Mouse (Mus musculus): ENCODE results near the gene Ndufc2. TPM values are rescaled to one million over a fixed set of nuclear protein-coding genes. Genes with fewer than 3 reads are reported as not detected.
A peak's percentile ranks its signal among the peaks of the same experiment; 100 is the strongest.

The Ndufc2 gene
- polyA plus RNA-seq, 1 experiment from 2014 or later, result 535 TPM

GRCm38 (mm10) chr7:97452196-97452595 is 52.4 kb downstream of the Ndufc2 start:
- no peaks in the 10 kb centered on the region for H3K27me3 ChIP-seq (replicated peaks; ENCODE audit: insufficient read depth, low read length)
- H3K36me3 ChIP-seq (ENCODE audit: insufficient read depth, low read length), result no peaks in the 10 kb centered on the region
- H3K4me3 ChIP-seq (ENCODE audit: low read depth, low read length), result no peak overlapping the region
- H3K4me1 ChIP-seq (ENCODE audit: insufficient read depth, low read depth, low read length), result peaks cover 4% of the 10 kb centered on the region; the same call in 1 of the 2 replicates
- 0 out of 2 replicates have a peak overlapping the region, but pooled peaks have one; percentile 32 for H3K27ac ChIP-seq (ENCODE audit: low read length)
- no peak for TF ChIP-seq CTCF (IDR thresholded peaks at IDR 0.05)
- H3K9ac ChIP-seq (replicated peaks; ENCODE audit: low read depth), result no peak overlapping the region
- H3K9me3 ChIP-seq (ENCODE audit: low read length), result no peaks in the 10 kb centered on the region
- H3K4me2 ChIP-seq (replicated peaks; ENCODE audit: low read depth, low read length), result 0 out of 2 replicates have a peak overlapping the region, but pooled peaks have one; percentile 89
- WGBS, result 49% methylated on average over 6 of the region's 6 CpGs
- no peak for ATAC-seq
- no peak for DNase-seq (ENCODE audit: low spot score)

GRCm38 (mm10) chr7:97453141-97453921 is 53.5 kb downstream of the Ndufc2 start:
- no peaks in the 10 kb centered on the region for H3K27me3 ChIP-seq (replicated peaks; ENCODE audit: insufficient read depth, low read length)
- WGBS, result 5% methylated on average over 27 of the region's 27 CpGs
- H3K4me1 ChIP-seq (ENCODE audit: insufficient read depth, low read depth, low read length), result peaks cover 4% of the 10 kb centered on the region; the same call in 1 of the 2 replicates
- H3K4me3 ChIP-seq (ENCODE audit: low read depth, low read length), result peak overlapping the region; percentile 45
- ATAC-seq (peak; percentile 87), DNase-seq (ENCODE audit: low spot score) (peak; percentile 81)
- H3K27ac ChIP-seq (ENCODE audit: low read length), result peak overlapping the region; percentile 72
- no peaks in the 10 kb centered on the region for H3K9me3 ChIP-seq (ENCODE audit: low read length)
- H3K9ac ChIP-seq (replicated peaks; ENCODE audit: low read depth), result peak overlapping the region; percentile 29; the same call in 1 of the 2 replicates
- H3K36me3 ChIP-seq (ENCODE audit: insufficient read depth, low read length), result no peaks in the 10 kb centered on the region
- TF ChIP-seq CTCF (IDR thresholded peaks at IDR 0.05) (0 out of 2 replicates have a peak, but pooled peaks have one; percentile 1), EP300 (IDR thresholded peaks at IDR 0.05) (no peak)
- H3K4me2 ChIP-seq (replicated peaks; ENCODE audit: low read depth, low read length), result peak overlapping the region; percentile 89

GRCm38 (mm10) chr7:97454795-97455194 is 55.0 kb downstream of the Ndufc2 start:
- Histone ChIP-seq H3K4me2 (replicated peaks; ENCODE audit: low read depth, low read length) (no peak overlapping the region), H3K9ac (replicated peaks; ENCODE audit: low read depth) (no peak overlapping the region), H3K4me1 (ENCODE audit: insufficient read depth, low read depth, low read length) (peaks cover 4% of the 10 kb centered on the region; the same call in 1 of the 2 replicates), H3K36me3 (ENCODE audit: insufficient read depth, low read length) (no peaks in the 10 kb centered on the region), H3K27ac (ENCODE audit: low read length) (no peak overlapping the region), H3K4me3 (ENCODE audit: low read depth, low read length) (no peak overlapping the region), H3K27me3 (replicated peaks; ENCODE audit: insufficient read depth, low read length) (no peaks in the 10 kb centered on the region), H3K9me3 (ENCODE audit: low read length) (no peaks in the 10 kb centered on the region)
- DNase-seq (ENCODE audit: low spot score), result no peak
- no peak for TF ChIP-seq CTCF (IDR thresholded peaks at IDR 0.05)
- no peak for TF ChIP-seq EP300 (IDR thresholded peaks at IDR 0.05)
- WGBS, result 81% methylated on average over 10 of the region's 10 CpGs
- no peak for ATAC-seq

GRCm38 (mm10) chr7:97455577-97455976 is 55.8 kb downstream of the Ndufc2 start:
- DNase-seq (ENCODE audit: low spot score), result no peak
- 45% methylated on average over 3 of the region's 3 CpGs for WGBS
- Histone ChIP-seq H3K9ac (replicated peaks; ENCODE audit: low read depth) (no peak overlapping the region), H3K4me2 (replicated peaks; ENCODE audit: low read depth, low read length) (no peak overlapping the region), H3K27ac (ENCODE audit: low read length) (no peak overlapping the region), H3K36me3 (ENCODE audit: insufficient read depth, low read length) (no peaks in the 10 kb centered on the region), H3K27me3 (replicated peaks; ENCODE audit: insufficient read depth, low read length) (no peaks in the 10 kb centered on the region), H3K4me1 (ENCODE audit: insufficient read depth, low read depth, low read length) (peaks cover 4% of the 10 kb centered on the region; the same call in 1 of the 2 replicates), H3K4me3 (ENCODE audit: low read depth, low read length) (no peak overlapping the region), H3K9me3 (ENCODE audit: low read length) (no peaks in the 10 kb centered on the region)
- TF ChIP-seq CTCF (IDR thresholded peaks at IDR 0.05) (no peak), EP300 (IDR thresholded peaks at IDR 0.05) (no peak)
- no peak for ATAC-seq

Other genes with a start within 250 kb of the Ndufc2 start
- 1.5 and 1.6 TPM in 2 replicates for gene Usp35, start 68.0 kb upstream of the Ndufc2 start, polyA plus RNA-seq (2015; fragmentation: Nextera tagmentation; extraction: Ambion mirVana)
- gene Kctd21, start 67.7 kb upstream of the Ndufc2 start, polyA plus RNA-seq (2015; fragmentation: Nextera tagmentation; extraction: Ambion mirVana), result 5.7 and 6.1 TPM in 2 replicates
- 11.0 TPM in 2 replicates for gene Alg8, start 28.4 kb upstream of the Ndufc2 start, polyA plus RNA-seq (2015; fragmentation: Nextera tagmentation; extraction: Ambion mirVana)
- gene Thrsp, start 17.7 kb downstream of the Ndufc2 start, polyA plus RNA-seq (2015; fragmentation: Nextera tagmentation; extraction: Ambion mirVana), result 2.4 and 2.5 TPM in 2 replicates
- gene Kctd14, start 51.3 kb downstream of the Ndufc2 start, polyA plus RNA-seq (2015; fragmentation: Nextera tagmentation; extraction: Ambion mirVana), result 4.8 and 6.7 TPM in 2 replicates
- gene Ints4, start 81.0 kb downstream of the Ndufc2 start, polyA plus RNA-seq (2015; fragmentation: Nextera tagmentation; extraction: Ambion mirVana), result 19.8 and 21.2 TPM in 2 replicates
- 56.1 and 56.3 TPM in 2 replicates for gene Aamdc, start 179.5 kb downstream of the Ndufc2 start, polyA plus RNA-seq (2015; fragmentation: Nextera tagmentation; extraction: Ambion mirVana)
- 16.2 and 17.4 TPM in 2 replicates for gene Rsf1, start 179.9 kb downstream of the Ndufc2 start, polyA plus RNA-seq (2015; fragmentation: Nextera tagmentation; extraction: Ambion mirVana)

All from lung, postnatal 0 days (tissue).